Mouse (Mus musculus): Measurements from ENCODE around the gene Fxn. TPM values are rescaled to one million over a fixed set of nuclear protein-coding genes. Genes with fewer than 3 reads are reported as not detected.

The Fxn gene
- polyA plus RNA-seq, 1 experiment = 22.5 TPM

DNA sequence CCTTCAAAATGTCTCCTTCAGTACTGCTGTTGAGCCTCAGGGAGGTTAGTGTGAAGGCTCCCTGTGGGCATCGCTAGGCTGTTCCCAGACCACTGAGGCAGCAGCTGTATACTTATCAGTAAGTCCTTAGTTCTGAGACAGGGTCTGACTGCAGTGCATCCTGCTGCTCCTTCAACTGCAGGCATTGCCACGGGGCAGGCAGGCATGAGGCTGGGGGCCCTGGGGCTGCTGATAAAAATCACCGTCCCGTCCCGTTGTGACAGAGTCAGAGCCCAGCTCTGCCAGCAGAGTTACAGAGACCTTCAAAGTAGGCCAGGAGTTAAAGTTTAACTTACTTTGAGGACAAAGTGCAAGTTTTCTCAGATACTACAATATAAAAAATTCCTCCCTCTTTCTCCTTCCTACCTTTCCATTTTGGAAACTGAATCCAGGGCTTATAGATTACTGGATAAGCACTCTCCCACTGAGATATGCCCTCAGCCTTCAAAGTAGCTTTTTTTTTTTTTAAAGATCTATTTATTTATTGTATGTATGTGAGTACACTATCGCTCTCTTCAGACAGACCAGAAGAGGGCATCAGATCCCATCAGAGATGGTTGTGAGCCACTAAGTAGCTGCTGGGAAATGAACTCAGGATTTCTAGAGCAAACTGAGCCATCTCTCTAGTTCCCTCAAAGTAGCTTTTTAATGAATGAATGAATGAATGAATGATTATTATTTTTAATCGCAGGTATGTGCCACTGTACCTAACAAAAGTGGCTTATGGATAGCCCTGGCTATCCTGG, 14.2 kb downstream of the Fxn start:
- TF ChIP-seq CTCF (IDR thresholded peaks at IDR 0.05; ENCODE audit: borderline replicate concordance, control insufficient read depth, extremely low read depth, insufficient read depth, low read length, poor library complexity) (no peak), POLR2A (IDR thresholded peaks at IDR 0.05; ENCODE audit: control insufficient read depth, extremely low read depth, insufficient read depth, low read length, poor library complexity) (no peak)
- DNase-seq = no peak
- Histone ChIP-seq H3K27ac (ENCODE audit: control insufficient read depth, insufficient read depth, low read length) (no peak overlapping the region), H3K4me3 (ENCODE audit: control insufficient read depth, insufficient read depth, low read length) (no peak overlapping the region), H3K36me3 (ENCODE audit: control insufficient read depth, insufficient read depth, low read length) (peaks cover 13% of the 10 kb centered on the region), H3K27me3 (ENCODE audit: control insufficient read depth, insufficient read depth, low read length) (no peaks in the 10 kb centered on the region), H3K4me1 (replicated peaks; ENCODE audit: control insufficient read depth, insufficient read depth, low read length) (no peaks in the 10 kb centered on the region)
- 97% methylated on average over 7 of the region's 7 CpGs for WGBS

DNA sequence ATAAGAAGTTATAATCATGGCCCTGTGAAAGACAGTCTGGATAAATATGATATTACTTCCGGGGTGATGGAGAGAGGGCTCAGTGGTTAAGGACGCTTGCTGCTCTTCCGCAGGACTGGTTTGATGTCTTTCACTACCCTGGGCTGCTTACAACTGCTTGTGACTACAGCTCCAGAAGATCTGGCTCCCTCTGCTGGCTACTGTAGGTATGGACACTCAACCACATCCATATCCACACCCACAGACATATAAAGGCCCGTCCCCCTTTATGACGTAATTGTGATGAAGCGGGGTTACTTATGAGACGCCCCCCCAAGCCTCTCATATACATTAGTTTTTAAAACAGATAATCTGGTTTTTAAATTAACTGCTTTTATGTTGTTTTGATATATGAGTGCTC, 15.4 kb downstream of the Fxn start:
- Histone ChIP-seq H3K27me3 (ENCODE audit: control insufficient read depth, insufficient read depth, low read length) (no peaks in the 10 kb centered on the region), H3K27ac (ENCODE audit: control insufficient read depth, insufficient read depth, low read length) (no peak overlapping the region), H3K4me1 (replicated peaks; ENCODE audit: control insufficient read depth, insufficient read depth, low read length) (no peaks in the 10 kb centered on the region), H3K4me3 (ENCODE audit: control insufficient read depth, insufficient read depth, low read length) (no peak overlapping the region), H3K36me3 (ENCODE audit: control insufficient read depth, insufficient read depth, low read length) (peaks cover 16% of the 10 kb centered on the region)
- peak; percentile 76 for DNase-seq
- 64% methylated on average over 7 of the region's 7 CpGs for WGBS
- TF ChIP-seq CTCF (IDR thresholded peaks at IDR 0.05; ENCODE audit: borderline replicate concordance, control insufficient read depth, extremely low read depth, insufficient read depth, low read length, poor library complexity) (peak; percentile 18; the same call in 1 of the 2 replicates), POLR2A (IDR thresholded peaks at IDR 0.05; ENCODE audit: control insufficient read depth, extremely low read depth, insufficient read depth, low read length, poor library complexity) (no peak)

GRCm38 (mm10) chr19:24262736-24263135, 17.7 kb downstream of the Fxn start:
- TF ChIP-seq CTCF (IDR thresholded peaks at IDR 0.05; ENCODE audit: borderline replicate concordance, control insufficient read depth, extremely low read depth, insufficient read depth, low read length, poor library complexity) (no peak), POLR2A (IDR thresholded peaks at IDR 0.05; ENCODE audit: control insufficient read depth, extremely low read depth, insufficient read depth, low read length, poor library complexity) (no peak)
- 94% methylated on average over 14 of the region's 14 CpGs for WGBS
- Histone ChIP-seq H3K4me3 (ENCODE audit: control insufficient read depth, insufficient read depth, low read length) (no peak overlapping the region), H3K36me3 (ENCODE audit: control insufficient read depth, insufficient read depth, low read length) (peaks cover 12% of the 10 kb centered on the region), H3K4me1 (replicated peaks; ENCODE audit: control insufficient read depth, insufficient read depth, low read length) (no peaks in the 10 kb centered on the region), H3K27me3 (ENCODE audit: control insufficient read depth, insufficient read depth, low read length) (no peaks in the 10 kb centered on the region), H3K27ac (ENCODE audit: control insufficient read depth, insufficient read depth, low read length) (no peak overlapping the region)
- no peak for DNase-seq

DNA sequence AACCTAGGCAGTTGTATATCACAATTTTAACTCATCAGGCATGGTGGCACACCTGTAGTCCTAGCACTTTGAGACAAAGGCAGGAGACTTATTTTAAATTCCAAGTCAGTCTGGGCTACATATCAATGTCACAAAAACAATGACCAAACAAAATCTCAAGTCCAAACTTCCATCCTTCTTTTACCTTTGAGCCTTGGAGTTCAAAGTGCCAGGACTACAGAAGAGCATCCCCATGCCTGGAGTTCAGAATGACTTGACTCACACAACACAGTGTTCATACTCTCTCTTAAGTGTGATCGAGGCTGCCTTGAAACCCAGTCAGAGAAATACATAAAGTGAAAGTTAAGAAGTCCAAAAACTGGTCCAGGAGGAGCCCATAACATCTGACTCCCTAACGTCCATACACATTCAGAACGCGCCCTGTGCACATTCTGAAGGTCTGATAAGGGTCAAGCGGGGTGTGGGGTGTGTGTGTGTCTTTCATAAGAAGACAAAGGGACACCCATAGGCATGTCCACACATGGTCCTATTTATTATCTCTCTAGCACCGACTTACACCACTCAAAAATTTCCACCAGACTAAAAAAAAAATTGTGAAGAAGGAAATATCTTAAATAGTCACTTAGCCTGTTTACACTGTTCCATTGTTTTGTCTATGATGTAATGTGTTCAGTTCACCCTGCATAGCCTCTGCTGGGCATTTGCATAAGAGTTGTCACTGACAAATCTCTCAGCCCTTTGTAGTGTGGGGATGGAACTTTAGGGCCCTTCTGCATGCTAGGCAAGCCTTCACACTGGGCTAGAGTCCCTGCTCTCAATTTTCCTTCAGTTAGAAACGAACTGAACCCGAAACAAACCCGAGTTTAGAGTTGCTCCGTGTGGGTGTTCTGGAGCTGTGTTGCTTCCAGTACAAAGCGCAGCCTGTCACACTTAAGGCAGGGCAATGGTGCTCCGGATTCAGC, 20.7 kb downstream of the Fxn start:
- H3K4me3 ChIP-seq (ENCODE audit: control insufficient read depth, insufficient read depth, low read length) = no peak overlapping the region
- no peak overlapping the region for H3K27ac ChIP-seq (ENCODE audit: control insufficient read depth, insufficient read depth, low read length)
- 90% methylated on average over 12 of the region's 12 CpGs for WGBS
- H3K36me3 ChIP-seq (ENCODE audit: control insufficient read depth, insufficient read depth, low read length) = peaks cover 5% of the 10 kb centered on the region; the same call in 1 of the 2 replicates
- no peak for DNase-seq
- H3K4me1 ChIP-seq (replicated peaks; ENCODE audit: control insufficient read depth, insufficient read depth, low read length) = no peaks in the 10 kb centered on the region
- no peak for TF ChIP-seq CTCF (IDR thresholded peaks at IDR 0.05; ENCODE audit: borderline replicate concordance, control insufficient read depth, extremely low read depth, insufficient read depth, low read length, poor library complexity)
- no peaks in the 10 kb centered on the region for H3K27me3 ChIP-seq (ENCODE audit: control insufficient read depth, insufficient read depth, low read length)

- Histone ChIP-seq H3K36me3 (ENCODE audit: control insufficient read depth, insufficient read depth, low read length) (peaks cover 5% of the 10 kb centered on the region; the same call in 1 of the 2 replicates), H3K27ac (ENCODE audit: control insufficient read depth, insufficient read depth, low read length) (no peak overlapping the region), H3K27me3 (ENCODE audit: control insufficient read depth, insufficient read depth, low read length) (no peaks in the 10 kb centered on the region), H3K4me3 (ENCODE audit: control insufficient read depth, insufficient read depth, low read length) (no peak overlapping the region), H3K4me1 (replicated peaks; ENCODE audit: control insufficient read depth, insufficient read depth, low read length) (no peaks in the 10 kb centered on the region)
- WGBS = 93% methylated on average over 5 of the region's 5 CpGs
- no peak for TF ChIP-seq CTCF (IDR thresholded peaks at IDR 0.05; ENCODE audit: borderline replicate concordance, control insufficient read depth, extremely low read depth, insufficient read depth, low read length, poor library complexity)
- TF ChIP-seq POLR2A (IDR thresholded peaks at IDR 0.05; ENCODE audit: control insufficient read depth, extremely low read depth, insufficient read depth, low read length, poor library complexity) = no peak
- no peak for DNase-seq
These were observed 22.0 kb downstream of the Fxn start for GRCm38 (mm10) chr19:24258368-24258767.

DNA sequence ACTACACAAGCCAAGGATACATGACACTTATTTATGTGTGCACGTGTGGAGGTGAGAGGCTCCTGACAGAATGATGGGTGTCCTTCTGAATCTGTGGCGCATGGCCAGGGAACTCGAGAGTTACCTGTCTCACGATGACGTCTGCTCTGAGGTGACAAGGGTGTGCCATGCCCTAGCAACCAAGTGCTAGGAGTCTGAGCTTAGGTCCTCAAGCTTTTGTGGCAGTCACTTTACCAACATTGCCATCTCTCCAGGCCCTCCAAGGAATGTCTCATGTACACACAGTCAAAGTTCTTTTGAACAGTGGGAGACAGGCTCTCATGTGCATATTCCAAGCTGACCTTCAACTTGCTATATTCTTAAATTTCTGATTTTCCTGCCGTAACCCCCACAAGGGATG, 22.4 kb downstream of the Fxn start:
- DNase-seq = no peak
- TF ChIP-seq CTCF (IDR thresholded peaks at IDR 0.05; ENCODE audit: borderline replicate concordance, control insufficient read depth, extremely low read depth, insufficient read depth, low read length, poor library complexity) (no peak), POLR2A (IDR thresholded peaks at IDR 0.05; ENCODE audit: control insufficient read depth, extremely low read depth, insufficient read depth, low read length, poor library complexity) (no peak)
- no peak overlapping the region for H3K4me3 ChIP-seq (ENCODE audit: control insufficient read depth, insufficient read depth, low read length)
- 95% methylated on average over 6 of the region's 6 CpGs for WGBS
- no peaks in the 10 kb centered on the region for H3K4me1 ChIP-seq (replicated peaks; ENCODE audit: control insufficient read depth, insufficient read depth, low read length)
- H3K27me3 ChIP-seq (ENCODE audit: control insufficient read depth, insufficient read depth, low read length) = no peaks in the 10 kb centered on the region
- no peak overlapping the region for H3K27ac ChIP-seq (ENCODE audit: control insufficient read depth, insufficient read depth, low read length)
- peaks cover 5% of the 10 kb centered on the region; the same call in 1 of the 2 replicates for H3K36me3 ChIP-seq (ENCODE audit: control insufficient read depth, insufficient read depth, low read length)

Measured in thymus, adult 2 months (tissue).